Mouse (Mus musculus) embryonic facial prominence, embryonic 14.5 days (tissue): ENCODE data around the gene Cd82. TPM values are rescaled to one million over a fixed set of nuclear protein-coding genes. Genes with fewer than 3 reads are reported as not detected.
A peak's percentile ranks its signal among the peaks of the same experiment; 100 is the strongest.

Experiments used
- ATAC-seq: fragments of 200-750 bp; cut with Nextera tagmentation; 2 replicates; pipeline ENCODE4 v1.8.0; 2017; ENCODE audit warnings: low read depth, moderate number of reproducible peaks, moderate TSS enrichment
- DNase-seq: peaks from one replicate; pipeline ENCODE4 v3.0.0-alpha.2; 2015; ENCODE audit warnings: low spot score
- H3K27ac ChIP-seq: fragments of 300-500 bp; sonication (generic); replicated peaks from 2 replicates; pipeline ENCODE4 v1.5.1; 2014; ENCODE audit warnings: low read depth, mild to moderate bottlenecking, low read length, moderate library complexity
- H3K27me3 ChIP-seq: fragments of 300-500 bp; sonication (generic); replicated peaks from 2 replicates; pipeline ENCODE4 v1.6.1; 2014; ENCODE audit warnings: low read length; ENCODE audit not compliant: control insufficient read depth, insufficient read depth
- H3K36me3 ChIP-seq: fragments of 300-500 bp; sonication (generic); 2 replicates; pipeline ENCODE4 v1.6.1; 2014; ENCODE audit warnings: low read length, mixed read lengths; ENCODE audit not compliant: control insufficient read depth, insufficient read depth
- H3K4me1 ChIP-seq: fragments of 300-500 bp; sonication (generic); 2 replicates; pipeline ENCODE4 v1.6.1; 2014; ENCODE audit warnings: antibody characterized with exemption, low read length; ENCODE audit not compliant: control insufficient read depth, insufficient read depth
- H3K4me2 ChIP-seq: fragments of 300-500 bp; sonication (generic); 2 replicates; pipeline ENCODE4 v1.6.1; 2014; ENCODE audit warnings: low read depth, mild to moderate bottlenecking, low read length, moderate library complexity, mixed read lengths
- H3K4me3 ChIP-seq: fragments of 300-500 bp; sonication (generic); 2 replicates; pipeline ENCODE4 v1.5.1; 2014; ENCODE audit warnings: low read depth, mild to moderate bottlenecking, low read length
- H3K9ac ChIP-seq: fragments of 300-500 bp; sonication (generic); 2 replicates; pipeline ENCODE4 v1.6.1; 2014; ENCODE audit warnings: low read depth, mild to moderate bottlenecking, low read length, moderate library complexity, mixed read lengths
- H3K9me3 ChIP-seq: fragments of 300-500 bp; sonication (generic); 2 replicates; pipeline ENCODE4 v1.6.1; 2016; ENCODE audit warnings: low read length; ENCODE audit not compliant: control insufficient read depth
- WGBS: fragments of 180-500 bp; shearing (Covaris S2); extraction: QIAGEN DNeasy Blood & Tissue Kit; methylation state at CpG from one replicate; pipeline ENCODE4 v1.1.7; 2014; 5-methylcytosine and 5-hydroxymethylcytosine counted together
- microRNA-seq: library from miRNA; unstranded; fragments of <30 nt; microRNA quantifications from one replicate; pipeline ENCODE4, GENCODE M21; 2016; ENCODE audit warnings: borderline number of aligned reads
- polyA plus RNA-seq: library from polyadenylated mRNA; unstranded; fragments of >200 nt; fragmentation: Nextera tagmentation; extraction: Ambion mirVana; gene quantifications from 2 replicates; pipeline ENCODE4 v1.2.1, GENCODE M21; 2014

Gene Cd82
- polyA plus RNA-seq, 1 experiment from 2014 or later = 46.9 TPM

GRCm38 (mm10) chr2:93377797-93378196 is 85.1 kb downstream of the Cd82 start:
- H3K4me3 ChIP-seq = no peak overlapping the region
- H3K9me3 ChIP-seq = no peaks in the 10 kb centered on the region
- H3K27me3 ChIP-seq = no peaks in the 10 kb centered on the region
- ATAC-seq = peak; percentile 41; the same call in 1 of the 2 replicates
- peak; percentile 87 for DNase-seq
- no peak overlapping the region; the same call in 1 of the 2 replicates for H3K27ac ChIP-seq
- H3K4me2 ChIP-seq = peak overlapping the region; percentile 10; the same call in 1 of the 2 replicates
- WGBS = 25% methylated on average over 15 of the region's 15 CpGs
- peaks cover 4% of the 10 kb centered on the region; the same call in 1 of the 2 replicates for H3K4me1 ChIP-seq
- 0 out of 2 replicates have a peak overlapping the region, but pooled peaks have one; percentile 5 for H3K9ac ChIP-seq
- H3K36me3 ChIP-seq = no peaks in the 10 kb centered on the region

GRCm38 (mm10) chr2:93377157-93377556 is 85.8 kb downstream of the Cd82 start:
- WGBS = 91% methylated on average over 3 of the region's 3 CpGs
- no peaks in the 10 kb centered on the region for H3K27me3 ChIP-seq
- H3K36me3 ChIP-seq = no peaks in the 10 kb centered on the region
- DNase-seq = no peak
- H3K4me1 ChIP-seq = peaks cover 4% of the 10 kb centered on the region; the same call in 1 of the 2 replicates
- no peak for ATAC-seq
- H3K27ac ChIP-seq = no peak overlapping the region
- H3K9me3 ChIP-seq = no peaks in the 10 kb centered on the region
- H3K9ac ChIP-seq = no peak overlapping the region
- no peak overlapping the region for H3K4me3 ChIP-seq
- H3K4me2 ChIP-seq = no peak overlapping the region

GRCm38 (mm10) chr2:93372872-93373271 is 90.1 kb downstream of the Cd82 start:
- H3K9ac ChIP-seq = no peak overlapping the region
- H3K4me1 ChIP-seq = peaks cover 12% of the 10 kb centered on the region
- H3K9me3 ChIP-seq = no peaks in the 10 kb centered on the region
- H3K27me3 ChIP-seq = no peaks in the 10 kb centered on the region
- ATAC-seq (no peak), DNase-seq (no peak)
- no peak overlapping the region for H3K4me3 ChIP-seq
- 97% methylated on average over 10 of the region's 10 CpGs for WGBS
- H3K36me3 ChIP-seq = no peaks in the 10 kb centered on the region
- H3K27ac ChIP-seq = no peak overlapping the region
- H3K4me2 ChIP-seq = no peak overlapping the region

GRCm38 (mm10) chr2:93372097-93372571 is 90.8 kb downstream of the Cd82 start:
- H3K4me1 ChIP-seq = peaks cover 10% of the 10 kb centered on the region; the same call in 1 of the 2 replicates
- H3K4me2 ChIP-seq = no peak overlapping the region
- H3K4me3 ChIP-seq = no peak overlapping the region
- H3K36me3 ChIP-seq = no peaks in the 10 kb centered on the region
- no peaks in the 10 kb centered on the region for H3K27me3 ChIP-seq
- 24% methylated on average over 3 of the region's 6 CpGs for WGBS
- H3K9ac ChIP-seq = no peak overlapping the region
- DNase-seq = peak; percentile 48
- ATAC-seq = peak; percentile 65; the same call in 1 of the 2 replicates
- H3K27ac ChIP-seq = no peak overlapping the region
- no peaks in the 10 kb centered on the region for H3K9me3 ChIP-seq

Small RNA genes within 50 kb of the gene (microRNA-seq; reads per million reads assigned to microRNA genes)
- not detected for gene Mir7001

Other genes starting within 250 kb of the Cd82 start
- 31.2 and 34.5 TPM in 2 replicates for gene Tspan18, start 128.6 kb downstream of the Cd82 start, polyA plus RNA-seq
- not detected in 2 replicates for gene Gm10803, start 97.4 kb upstream of the Cd82 start, polyA plus RNA-seq
- 8.4 and 9.0 TPM in 2 replicates for gene Alx4, start 179.2 kb upstream of the Cd82 start, polyA plus RNA-seq